Mouse (Mus musculus) heart, postnatal 36 days (tissue): ENCODE measurements around the gene Klhl29. TPM values are rescaled to one million over a fixed set of nuclear protein-coding genes. Genes with fewer than 3 reads are reported as not detected.
"Not testable (repeated sequence)": the region's sequence is repeated elsewhere in the genome, so short reads cannot be mapped to it uniquely, and the experiment has no call there.

Experiments used
- DNase-seq, 2 experiments: peaks; one replicate each; pipeline ENCODE4 v3.0.0; 2021 to 2022
- intact Hi-C: fragments of 180-260 bp; cut with DNase I; formaldehyde crosslinking; loops from one replicate; pipeline ENCODE4 v1.15.1; 2025
- total RNA-seq, 2 experiments: library from RNA; stranded (reverse); gene quantifications; 2 replicates each; pipeline ENCODE4 v1.2.3; 2021

Gene Klhl29
- total RNA-seq, 2 experiments from 2014 or later = 0.28 to 0.38 TPM

- intact Hi-C loops = loop anchor here (5.0 kb wide), 1 partner anchor 217 kb away; no protein-coding TSS in a partner anchor
- DNase-seq = peak; percentile 9 to 10
Measured at GRCm38 (mm10) chr12:5359065-5359464, 16.4 kb downstream of the Klhl29 start.

- intact Hi-C loops = loop anchor here (5.0 kb wide), 1 partner anchor 216 kb away; no protein-coding TSS in a partner anchor
- DNase-seq = no peak
Measured at GRCm38 (mm10) chr12:5358497-5358896, 17.0 kb downstream of the Klhl29 start.

DNA sequence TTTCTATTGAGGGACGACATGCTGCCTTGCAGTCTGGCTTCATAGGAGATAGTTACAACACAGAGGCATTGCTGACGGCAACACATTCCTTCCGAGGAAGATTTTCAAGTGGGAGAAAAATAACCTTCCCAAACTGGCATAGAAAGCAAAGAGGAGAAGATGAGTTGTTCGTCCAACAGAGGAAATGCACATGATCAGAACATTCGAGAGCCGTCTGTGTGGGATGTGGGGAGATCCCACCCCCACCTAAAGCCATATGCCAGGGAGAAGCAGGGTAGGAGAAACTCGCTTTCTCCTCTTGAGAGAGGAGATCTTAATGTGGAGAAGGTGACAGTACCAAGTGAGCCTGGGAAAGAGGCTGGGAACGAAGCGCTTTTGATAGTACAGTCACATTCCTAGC, 22.1 kb downstream of the Klhl29 start:
- no peak for DNase-seq
- intact Hi-C loops = no loop called here

- intact Hi-C loops = no loop called here
- DNase-seq = no peak
Measured at GRCm38 (mm10) chr12:5352771-5353170, 22.7 kb downstream of the Klhl29 start.

DNA sequence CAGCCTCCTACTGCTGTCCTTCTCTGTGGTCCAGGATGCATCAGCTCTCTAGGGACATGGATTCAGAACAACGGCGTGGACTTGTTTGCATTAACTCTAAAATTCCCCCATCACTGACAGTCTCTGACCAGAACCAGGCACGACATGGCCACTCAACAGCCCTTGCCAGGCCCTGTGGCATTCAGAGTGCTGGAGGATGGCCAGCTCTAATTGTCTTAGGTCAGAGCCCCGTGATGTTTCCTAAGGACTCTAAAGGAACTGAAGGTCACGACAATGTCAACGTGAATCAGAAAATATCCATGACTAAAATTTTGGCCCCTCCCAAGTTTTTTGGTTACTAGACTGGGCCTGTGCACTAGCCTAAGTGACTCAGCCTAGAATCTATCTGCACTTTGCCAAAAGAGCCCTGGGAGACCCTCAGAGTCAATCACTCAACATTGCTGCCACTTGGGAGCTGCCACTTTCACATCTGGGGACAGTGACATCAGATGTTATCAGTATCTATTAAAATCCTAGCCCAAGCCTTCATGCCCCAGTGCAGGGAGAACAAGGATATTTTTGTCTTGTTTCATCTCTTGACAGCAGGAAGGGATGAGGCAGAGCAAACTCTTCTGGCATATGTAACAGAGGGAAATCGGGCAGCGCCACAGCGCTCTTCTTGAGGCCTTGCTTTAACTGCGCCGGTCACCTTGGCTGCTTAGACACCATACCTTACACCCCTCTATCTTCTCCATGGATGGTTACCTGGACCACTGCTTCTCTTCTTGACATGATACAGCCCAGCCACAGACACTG, 24.8 kb downstream of the Klhl29 start:
- no peak for DNase-seq
- intact Hi-C loops = no loop called here

DNA sequence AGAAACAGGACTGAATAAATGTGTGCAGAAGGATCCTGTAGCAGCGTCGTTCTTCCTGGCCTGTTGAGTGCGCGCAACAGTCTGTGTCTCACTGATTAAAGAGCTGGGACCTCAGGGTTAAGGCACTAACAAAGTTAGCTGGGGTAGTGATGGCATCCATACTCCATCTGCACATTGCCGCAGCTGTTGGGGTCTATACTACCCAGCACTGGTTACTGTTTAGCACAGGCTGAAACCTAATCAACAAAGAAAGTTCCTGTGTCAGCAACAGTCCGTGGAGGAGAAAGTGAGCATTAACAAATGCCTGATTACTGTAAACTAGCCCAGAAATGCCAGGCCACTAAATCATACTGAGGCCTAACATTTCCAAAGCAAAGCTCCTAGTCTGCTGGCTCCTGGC, 30.4 kb downstream of the Klhl29 start:
- intact Hi-C loops = no loop called here
- no peak for DNase-seq

GRCm38 (mm10) chr12:5344457-5344856, 31.0 kb downstream of the Klhl29 start:
- DNase-seq, intact Hi-C loops: not testable (repeated sequence)

DNA sequence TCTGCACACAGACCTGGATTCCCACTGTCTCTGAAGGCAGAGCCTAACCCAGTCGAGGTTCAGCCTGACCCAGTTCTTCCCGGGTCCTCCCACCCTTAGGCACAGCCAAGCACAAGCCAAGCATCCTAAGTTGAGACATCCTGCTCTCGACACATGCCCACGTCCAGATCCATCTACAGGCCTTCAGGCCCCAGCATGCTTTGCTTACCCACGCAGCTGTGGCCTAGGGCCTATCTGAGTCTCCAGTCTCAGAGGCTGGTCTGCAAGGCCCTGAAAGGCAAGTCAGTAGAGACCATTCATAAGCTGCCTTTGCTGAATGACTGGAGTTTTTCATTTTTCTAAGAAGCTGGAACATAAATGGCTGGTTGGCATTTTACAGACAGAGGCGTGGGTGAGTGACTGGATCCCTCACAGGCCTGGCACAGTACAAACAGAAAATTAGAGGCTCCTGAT, 35.3 kb downstream of the Klhl29 start:
- intact Hi-C loops = no loop called here
- DNase-seq = no peak

DNA sequence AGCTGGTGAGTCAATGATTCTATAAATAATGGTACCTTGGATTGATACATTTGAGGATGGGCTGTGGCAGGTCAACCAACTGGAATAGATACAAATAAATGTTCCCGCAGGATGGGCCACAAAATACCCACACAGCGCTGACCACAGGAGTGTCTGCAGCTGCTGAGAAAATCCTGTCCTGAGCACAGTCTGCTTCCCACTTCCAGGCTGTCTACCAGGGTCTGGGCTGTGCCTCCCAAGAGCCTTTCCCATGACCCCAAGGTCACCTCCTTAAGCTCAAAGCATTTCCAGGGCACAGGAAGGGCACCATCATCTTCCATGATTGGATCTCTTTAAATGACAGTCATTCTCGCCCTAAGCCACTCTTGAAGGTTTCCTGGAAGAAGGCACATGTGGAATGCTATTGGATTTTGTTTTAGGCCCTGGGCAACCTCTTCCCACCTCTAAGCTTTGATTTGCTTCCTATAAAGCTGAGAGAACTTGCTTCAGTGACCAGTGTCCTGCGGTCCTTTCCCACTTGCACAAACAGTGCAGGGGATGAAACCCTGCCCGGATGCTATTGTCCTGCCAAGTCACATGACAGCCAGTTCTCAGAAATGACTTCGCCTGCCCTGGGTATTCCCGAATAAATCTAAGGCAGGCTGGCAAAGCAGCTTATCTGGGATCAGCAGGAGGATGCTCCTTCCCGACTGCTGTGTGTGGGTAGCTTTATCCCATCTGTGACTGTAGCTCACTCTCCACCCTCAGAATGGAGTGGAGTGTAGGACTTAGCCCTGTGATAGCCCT, 38.4 kb downstream of the Klhl29 start:
- DNase-seq = peak; percentile 16 to 32
- intact Hi-C loops = no loop called here

DNA sequence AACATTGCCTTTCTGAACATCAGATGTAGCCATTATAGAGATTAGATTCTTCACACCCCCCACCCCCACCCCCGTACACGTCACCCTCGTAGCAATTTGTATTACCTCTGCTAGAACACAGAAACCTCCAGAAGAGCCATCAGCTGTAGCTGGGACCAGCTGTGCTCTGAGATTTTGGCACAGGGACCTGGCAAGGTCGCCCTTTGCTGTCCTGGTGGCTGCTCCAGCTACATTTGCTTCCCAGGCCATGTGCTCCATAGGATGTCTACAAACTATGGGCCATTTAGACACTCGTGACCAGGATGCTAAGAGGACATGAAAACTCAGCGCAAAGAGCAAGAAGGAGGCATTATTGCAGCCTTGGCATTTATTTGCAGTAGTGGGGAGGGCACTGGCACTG, 39.2 kb downstream of the Klhl29 start:
- no peak for DNase-seq
- intact Hi-C loops = no loop called here

DNA sequence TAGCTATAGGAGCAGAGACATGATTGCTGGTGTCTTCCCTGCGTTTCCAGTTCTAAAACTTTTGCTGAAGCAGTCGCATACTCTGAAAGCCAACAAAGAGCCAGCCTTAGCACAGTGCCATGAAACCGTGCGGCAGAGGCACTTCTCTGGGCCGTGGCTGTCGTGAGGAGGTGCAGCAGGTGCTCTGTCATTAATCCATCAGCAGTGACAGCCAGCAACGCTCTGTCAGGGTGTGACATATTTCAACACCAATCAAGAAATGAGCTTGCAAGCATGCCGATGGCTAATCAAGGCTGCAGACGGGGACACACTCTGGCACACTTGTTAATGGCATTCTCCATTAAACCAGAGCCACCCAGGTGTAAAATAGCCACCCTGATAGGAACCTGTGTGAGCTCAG, 40.5 kb downstream of the Klhl29 start:
- no peak for DNase-seq
- intact Hi-C loops = no loop called here

- DNase-seq = no peak
- intact Hi-C loops = no loop called here
Measured at GRCm38 (mm10) chr12:5334175-5334574, 41.3 kb downstream of the Klhl29 start.

DNA sequence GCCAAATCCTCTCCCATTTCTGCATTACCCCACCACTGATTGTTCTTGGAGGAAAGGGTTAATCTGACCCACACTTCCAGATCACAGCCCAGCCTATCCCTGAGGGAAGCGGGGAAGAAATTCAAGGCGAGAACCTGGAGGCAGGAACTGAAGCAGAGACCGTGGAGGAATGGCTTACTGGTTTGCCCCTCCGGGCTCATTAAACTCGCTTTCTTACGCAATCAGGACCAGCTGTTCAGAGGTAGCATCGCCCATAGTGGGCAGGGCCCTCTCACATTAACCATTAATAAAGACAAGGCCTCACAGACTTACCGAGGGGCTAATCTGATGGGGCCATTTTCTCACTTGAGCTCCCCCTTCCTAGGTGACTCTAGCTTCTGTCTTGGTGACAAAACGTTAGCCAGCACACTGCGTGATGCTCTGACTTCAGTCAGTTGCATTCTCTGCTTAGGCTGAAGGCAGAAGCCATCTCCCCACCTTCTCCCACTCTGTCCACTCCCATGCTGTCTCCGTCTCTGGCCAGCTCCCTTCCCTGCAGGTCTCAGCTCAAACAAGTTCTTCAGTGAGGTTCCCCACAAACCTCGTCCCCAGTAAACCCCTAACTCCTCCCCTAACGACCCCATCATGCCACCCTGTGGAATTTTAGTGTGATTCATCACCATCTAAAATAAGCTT, 43.5 kb downstream of the Klhl29 start:
- DNase-seq = no peak
- intact Hi-C loops = no loop called here

DNA sequence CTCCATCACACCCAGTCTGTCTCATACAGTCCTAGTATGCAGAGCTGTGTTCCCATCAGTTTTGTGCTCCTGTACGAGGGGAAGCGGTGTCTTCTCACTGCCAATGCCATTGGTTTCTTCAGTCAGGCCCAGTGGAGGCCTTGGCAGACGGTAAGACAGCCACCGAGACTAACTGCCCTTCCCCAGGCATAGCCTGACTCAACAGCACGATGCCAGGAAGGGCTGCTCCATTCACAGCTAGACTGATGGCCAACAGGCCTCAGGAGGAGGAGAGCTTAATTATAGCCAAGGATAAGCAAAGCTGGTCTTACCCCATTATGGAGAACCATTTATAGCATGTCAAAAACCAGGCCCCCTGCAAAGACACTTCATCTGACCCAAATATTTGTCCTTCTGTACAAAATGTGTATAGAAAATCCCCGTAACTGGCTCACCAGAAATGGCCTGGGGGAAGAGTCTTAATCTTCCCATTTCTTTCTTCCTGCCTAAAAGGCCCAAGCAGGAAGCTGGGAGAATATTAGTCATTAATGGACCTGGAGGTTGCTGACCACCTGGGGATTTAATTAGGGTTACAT, 44.9 kb downstream of the Klhl29 start:
- no peak for DNase-seq
- intact Hi-C loops = no loop called here

- no peak for DNase-seq
- intact Hi-C loops = no loop called here
Measured at GRCm38 (mm10) chr12:5322444-5323087, 52.9 kb downstream of the Klhl29 start.

- DNase-seq = no peak
- intact Hi-C loops = no loop called here
Measured at GRCm38 (mm10) chr12:5321017-5321416, 54.5 kb downstream of the Klhl29 start.

GRCm38 (mm10) chr12:5319359-5319973, 56.0 kb downstream of the Klhl29 start:
- DNase-seq = no peak
- intact Hi-C loops = no loop called here

DNA sequence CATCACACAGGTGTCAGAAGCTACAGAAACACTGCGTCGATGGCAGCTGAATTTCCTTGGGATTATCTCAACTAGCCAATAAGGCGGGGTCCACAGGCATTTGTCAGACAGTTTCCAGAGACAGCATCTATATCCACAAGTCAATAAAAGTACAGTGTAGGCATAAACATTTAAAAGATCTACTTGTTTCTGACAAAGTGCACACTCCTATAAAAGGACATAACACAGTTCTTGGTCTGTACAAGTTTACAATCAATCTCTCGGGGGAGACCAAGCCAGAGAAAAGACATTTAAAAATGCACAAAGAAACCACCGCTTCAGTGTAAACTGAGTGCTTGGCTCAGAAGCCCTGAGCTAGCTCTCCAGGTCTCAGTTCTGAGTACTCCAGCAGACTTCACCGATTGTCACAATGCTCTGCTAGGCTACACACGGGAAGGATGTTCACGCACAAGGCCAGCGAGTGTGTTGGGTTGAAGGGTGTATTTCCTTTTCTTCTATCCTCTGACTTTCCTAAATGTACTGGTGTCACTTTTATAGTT, 59.4 kb downstream of the Klhl29 start:
- intact Hi-C loops = no loop called here
- DNase-seq = no peak

DNA sequence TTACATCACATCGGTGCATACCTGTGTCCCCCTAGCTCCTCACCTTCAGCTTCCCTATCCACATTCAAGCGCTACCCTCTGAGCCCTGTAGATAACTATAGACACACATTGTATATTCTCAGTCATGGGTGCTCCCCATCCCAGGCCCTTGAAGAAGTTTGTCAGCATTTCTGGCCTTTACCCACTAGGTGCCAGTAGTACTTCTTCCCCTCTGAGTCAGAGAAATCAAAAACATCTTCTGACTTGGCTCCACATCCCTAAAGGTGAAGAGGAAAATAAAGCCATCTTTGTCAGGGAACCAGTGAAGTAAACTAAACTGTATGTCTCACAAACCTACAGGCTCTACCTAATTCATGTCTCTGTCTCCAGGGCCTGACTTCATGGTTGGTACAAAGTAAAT, 67.6 kb downstream of the Klhl29 start:
- DNase-seq = no peak
- intact Hi-C loops = no loop called here

GRCm38 (mm10) chr12:5305466-5305865, 70.0 kb downstream of the Klhl29 start:
- DNase-seq = no peak
- intact Hi-C loops = no loop called here
